Mouse (Mus musculus): ENCODE measurements around the gene Zglp1.
"Not testable (repeated sequence)": the region's sequence is repeated elsewhere in the genome, so short reads cannot be mapped to it uniquely, and the experiment has no call there.

The Zglp1 gene

GRCm38 (mm10) chr9:21072641-21073040, 5.7 kb upstream of the Zglp1 start:
- no peak for DNase-seq (ENCODE audit: low spot score)

- no peak for DNase-seq (ENCODE audit: low spot score)
Measured at GRCm38 (mm10) chr9:21062928-21063327, 4.0 kb downstream of the Zglp1 start.

GRCm38 (mm10) chr9:21051578-21051977, 15.3 kb downstream of the Zglp1 start:
- DNase-seq (ENCODE audit: low spot score): no peak

- DNase-seq (ENCODE audit: low spot score): no peak
Measured at GRCm38 (mm10) chr9:21045235-21045634, 21.7 kb downstream of the Zglp1 start.

- DNase-seq (ENCODE audit: low spot score): not testable (repeated sequence)
Measured at GRCm38 (mm10) chr9:21044785-21045184, 22.1 kb downstream of the Zglp1 start.

- DNase-seq (ENCODE audit: low spot score): no peak
Measured at GRCm38 (mm10) chr9:21043563-21043962, 23.3 kb downstream of the Zglp1 start.

GRCm38 (mm10) chr9:21041308-21041707, 25.6 kb downstream of the Zglp1 start:
- DNase-seq (ENCODE audit: low spot score): no peak

- DNase-seq (ENCODE audit: low spot score): no peak
Measured at GRCm38 (mm10) chr9:21039779-21040178, 27.1 kb downstream of the Zglp1 start.

GRCm38 (mm10) chr9:21037481-21037891, 29.4 kb downstream of the Zglp1 start:
- DNase-seq (ENCODE audit: low spot score): no peak

- DNase-seq (ENCODE audit: low spot score): no peak
Measured at GRCm38 (mm10) chr9:21036666-21037065, 30.2 kb downstream of the Zglp1 start.

- DNase-seq (ENCODE audit: low spot score): no peak
Measured at GRCm38 (mm10) chr9:21036161-21036560, 30.7 kb downstream of the Zglp1 start.

GRCm38 (mm10) chr9:21035586-21035985, 31.3 kb downstream of the Zglp1 start:
- DNase-seq (ENCODE audit: low spot score): no peak

- no peak for DNase-seq (ENCODE audit: low spot score)
Measured at GRCm38 (mm10) chr9:21034481-21035085, 32.3 kb downstream of the Zglp1 start.

- peak; percentile 78 for DNase-seq (ENCODE audit: low spot score)
Measured at GRCm38 (mm10) chr9:21033136-21033535, 33.8 kb downstream of the Zglp1 start.

- no peak for DNase-seq (ENCODE audit: low spot score)
Measured at GRCm38 (mm10) chr9:21032491-21032890, 34.4 kb downstream of the Zglp1 start.

GRCm38 (mm10) chr9:21031896-21032351, 35.0 kb downstream of the Zglp1 start, which contains the start of gene Icam5:
Gene Icam5 (plus strand): TSS chr9:21032073.
- DNase-seq (ENCODE audit: low spot score): peak; percentile 41

- DNase-seq (ENCODE audit: low spot score): peak; percentile 72
Measured at GRCm38 (mm10) chr9:21031251-21031895, 35.5 kb downstream of the Zglp1 start.

- peak; percentile 91 for DNase-seq (ENCODE audit: low spot score)
Measured at GRCm38 (mm10) chr9:21030781-21031250, 36.1 kb downstream of the Zglp1 start.

- DNase-seq (ENCODE audit: low spot score): peak; percentile 15
Measured at GRCm38 (mm10) chr9:21030055-21030600, 36.8 kb downstream of the Zglp1 start.

- peak; percentile 70 for DNase-seq (ENCODE audit: low spot score)
Measured at GRCm38 (mm10) chr9:21029291-21030054, 37.4 kb downstream of the Zglp1 start, which contains the start of gene Icam4. Gene Icam4 (plus strand): TSS chr9:21029373.

- no peak for DNase-seq (ENCODE audit: low spot score)
Measured at GRCm38 (mm10) chr9:21028560-21029110, 38.3 kb downstream of the Zglp1 start.

- no peak for DNase-seq (ENCODE audit: low spot score)
Measured at GRCm38 (mm10) chr9:21027774-21028290, 39.1 kb downstream of the Zglp1 start.
